Mouse (Mus musculus): ENCODE data around the gene Slc28a3. TPM values are rescaled to one million over a fixed set of nuclear protein-coding genes. Genes with fewer than 3 reads are reported as not detected.

The Slc28a3 gene
- polyA plus RNA-seq, 1 experiment from 2014 or later, result not detected

DNA sequence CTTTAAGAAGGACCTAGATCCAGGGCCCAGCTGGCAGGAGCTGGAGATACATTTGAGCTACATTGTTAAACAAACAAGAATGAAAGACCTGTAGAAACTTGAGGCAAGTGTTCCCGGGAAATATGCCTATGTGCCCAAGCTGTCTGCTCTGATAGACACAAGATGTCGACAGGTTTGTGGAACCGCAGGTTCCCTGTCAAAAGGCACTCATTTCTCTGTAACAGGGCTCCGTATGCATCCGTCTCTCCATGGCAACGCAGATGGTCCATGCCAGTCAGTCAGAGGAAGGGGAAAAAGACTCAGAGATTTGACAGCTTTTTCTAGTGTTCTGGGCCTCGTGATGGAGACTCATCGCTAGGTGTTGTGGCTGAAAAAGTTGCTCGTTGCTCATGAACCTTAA, 99.4 kb downstream of the Slc28a3 start:
- 87% methylated on average over 9 of the region's 9 CpGs for WGBS
- no peaks in the 10 kb centered on the region for H3K36me3 ChIP-seq (ENCODE audit: control insufficient read depth, insufficient read depth, low read length)
- H3K9me3 ChIP-seq (ENCODE audit: control insufficient read depth, low read length), result no peaks in the 10 kb centered on the region
- DNase-seq (ENCODE audit: low spot score) (no peak), ATAC-seq (ENCODE audit: low FRiP score) (no peak)
- H3K4me2 ChIP-seq (replicated peaks; ENCODE audit: low read depth, low read length), result no peak overlapping the region
- no peaks in the 10 kb centered on the region for H3K4me1 ChIP-seq (replicated peaks; ENCODE audit: control insufficient read depth, insufficient read depth, low read length)
- no peak overlapping the region for H3K4me3 ChIP-seq (ENCODE audit: low read depth, low read length)
- no peaks in the 10 kb centered on the region for H3K27me3 ChIP-seq (ENCODE audit: control insufficient read depth, insufficient read depth, low read length)
- H3K9ac ChIP-seq (ENCODE audit: low read depth, low read length), result no peak overlapping the region
- no peak overlapping the region for H3K27ac ChIP-seq (ENCODE audit: low read depth, low read length)

DNA sequence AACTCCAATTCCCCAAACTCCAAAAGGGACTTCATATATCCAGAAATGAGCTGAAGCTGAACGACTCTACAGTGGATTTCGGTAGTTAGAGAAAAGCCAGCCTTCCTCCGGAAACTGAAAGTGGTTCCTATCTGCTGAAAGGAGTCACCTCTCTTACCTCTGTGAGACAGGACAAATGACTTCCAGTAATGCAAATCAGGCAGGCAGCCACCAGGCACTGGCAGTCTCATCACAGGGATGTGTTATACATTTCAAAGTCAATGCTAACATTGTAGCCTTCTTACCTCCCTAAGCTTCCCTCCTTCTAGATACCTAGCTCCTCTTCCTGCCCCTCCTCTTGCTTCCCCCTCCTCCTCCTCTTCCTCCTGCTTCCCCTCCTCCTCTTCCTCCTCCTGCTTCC, 101.4 kb downstream of the Slc28a3 start:
- DNase-seq (ENCODE audit: low spot score) (no peak), ATAC-seq (ENCODE audit: low FRiP score) (no peak)
- Histone ChIP-seq H3K4me1 (replicated peaks; ENCODE audit: control insufficient read depth, insufficient read depth, low read length) (no peaks in the 10 kb centered on the region), H3K9me3 (ENCODE audit: control insufficient read depth, low read length) (no peaks in the 10 kb centered on the region), H3K4me3 (ENCODE audit: low read depth, low read length) (no peak overlapping the region), H3K27me3 (ENCODE audit: control insufficient read depth, insufficient read depth, low read length) (no peaks in the 10 kb centered on the region), H3K4me2 (replicated peaks; ENCODE audit: low read depth, low read length) (no peak overlapping the region), H3K36me3 (ENCODE audit: control insufficient read depth, insufficient read depth, low read length) (no peaks in the 10 kb centered on the region), H3K9ac (ENCODE audit: low read depth, low read length) (no peak overlapping the region), H3K27ac (ENCODE audit: low read depth, low read length) (no peak overlapping the region)
- WGBS, result 39% methylated on average over 3 of the region's 3 CpGs

DNA sequence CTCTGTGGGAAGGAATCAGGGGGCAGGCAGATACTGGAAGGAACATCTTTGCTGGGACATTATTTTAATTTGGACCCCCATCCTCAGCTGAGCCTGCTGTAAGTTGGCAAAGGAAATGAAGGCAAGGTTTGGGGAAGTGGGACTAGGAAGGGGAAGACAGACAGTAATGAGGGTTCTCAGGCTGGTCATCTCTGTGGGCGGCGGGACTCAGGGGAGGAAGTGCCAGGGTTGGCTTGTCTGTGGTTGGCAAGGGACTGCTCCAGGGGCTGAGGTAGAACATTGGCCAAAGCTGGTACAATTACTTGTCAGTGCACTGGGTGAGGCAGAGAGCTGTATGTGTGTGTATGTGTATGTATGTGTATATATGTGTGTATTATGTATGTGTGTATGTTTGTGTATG, 107.1 kb downstream of the Slc28a3 start:
- Histone ChIP-seq H3K4me2 (replicated peaks; ENCODE audit: low read depth, low read length) (no peak overlapping the region), H3K36me3 (ENCODE audit: control insufficient read depth, insufficient read depth, low read length) (no peaks in the 10 kb centered on the region), H3K9ac (ENCODE audit: low read depth, low read length) (no peak overlapping the region), H3K9me3 (ENCODE audit: control insufficient read depth, low read length) (no peaks in the 10 kb centered on the region), H3K4me3 (ENCODE audit: low read depth, low read length) (no peak overlapping the region), H3K4me1 (replicated peaks; ENCODE audit: control insufficient read depth, insufficient read depth, low read length) (no peaks in the 10 kb centered on the region), H3K27ac (ENCODE audit: low read depth, low read length) (no peak overlapping the region), H3K27me3 (ENCODE audit: control insufficient read depth, insufficient read depth, low read length) (no peaks in the 10 kb centered on the region)
- 91% methylated on average over 2 of the region's 2 CpGs for WGBS
- DNase-seq (ENCODE audit: low spot score) (no peak), ATAC-seq (ENCODE audit: low FRiP score) (no peak)

- H3K9me3 ChIP-seq (ENCODE audit: control insufficient read depth, low read length), result no peaks in the 10 kb centered on the region
- H3K9ac ChIP-seq (ENCODE audit: low read depth, low read length), result no peak overlapping the region
- no peak overlapping the region for H3K27ac ChIP-seq (ENCODE audit: low read depth, low read length)
- ATAC-seq (ENCODE audit: low FRiP score), result no peak
- WGBS, result 91% methylated on average over 12 of the region's 12 CpGs
- H3K36me3 ChIP-seq (ENCODE audit: control insufficient read depth, insufficient read depth, low read length), result no peaks in the 10 kb centered on the region
- DNase-seq (ENCODE audit: low spot score), result no peak
- H3K4me1 ChIP-seq (replicated peaks; ENCODE audit: control insufficient read depth, insufficient read depth, low read length), result no peaks in the 10 kb centered on the region
- no peak overlapping the region for H3K4me2 ChIP-seq (replicated peaks; ENCODE audit: low read depth, low read length)
- H3K4me3 ChIP-seq (ENCODE audit: low read depth, low read length), result no peak overlapping the region
- no peaks in the 10 kb centered on the region for H3K27me3 ChIP-seq (ENCODE audit: control insufficient read depth, insufficient read depth, low read length)
Measured at GRCm38 (mm10) chr13:58497809-58498208, 112.9 kb downstream of the Slc28a3 start.

Other genes starting within 250 kb of the Slc28a3 start
- gene 2210016F16Rik, start 225.7 kb downstream of the Slc28a3 start, polyA plus RNA-seq (2014; fragmentation: Nextera tagmentation; extraction: Ambion mirVana), result 30.5 and 31.6 TPM in 2 replicates
- gene Rmi1, start 208.6 kb downstream of the Slc28a3 start, polyA plus RNA-seq (2014; fragmentation: Nextera tagmentation; extraction: Ambion mirVana), result 31.5 and 34.4 TPM in 2 replicates
- gene Hnrnpk, start 207.5 kb downstream of the Slc28a3 start, polyA plus RNA-seq (2014; fragmentation: Nextera tagmentation; extraction: Ambion mirVana), result 2,191 and 2,423 TPM in 2 replicates
- gene Ntrk2, start 195.7 kb upstream of the Slc28a3 start, polyA plus RNA-seq (2014; fragmentation: Nextera tagmentation; extraction: Ambion mirVana), result 51.5 and 54.3 TPM in 2 replicates